Mouse (Mus musculus): ENCODE results near the gene Gm47959. TPM values are rescaled to one million over a fixed set of nuclear protein-coding genes. Genes with fewer than 3 reads are reported as not detected.
A peak's percentile ranks its signal among the peaks of the same experiment; 100 is the strongest.

Gm47959 gene
- polyA plus RNA-seq, 1 experiment = not detected

GRCm38 (mm10) chr1:82993947-82994346 is 6.4 kb upstream of the Gm47959 start:
- TF ChIP-seq POLR2A (IDR thresholded peaks at IDR 0.05; ENCODE audit: low read depth, low read length) (no peak), CTCF (conservative IDR thresholded peaks at IDR 0.05; ENCODE audit: insufficient read depth, insufficient read length, low read depth, low read length) (no peak)
- WGBS = 91% methylated on average over 3 of the region's 3 CpGs
- DNase-seq = no peak
- Histone ChIP-seq H3K27ac (ENCODE audit: insufficient read depth, low read depth, low read length) (no peak overlapping the region), H3K36me3 (ENCODE audit: control insufficient read depth, insufficient read depth, low read length) (no peaks in the 10 kb centered on the region), H3K4me3 (ENCODE audit: insufficient read depth, low read depth, low read length) (no peak overlapping the region), H3K27me3 (replicated peaks; ENCODE audit: control insufficient read depth, insufficient read depth, low read length) (no peaks in the 10 kb centered on the region), H3K4me1 (ENCODE audit: control insufficient read depth, insufficient read depth, low read length) (peaks cover 22% of the 10 kb centered on the region)

GRCm38 (mm10) chr1:83006218-83007179 is 6.2 kb downstream of the Gm47959 start:
- H3K4me3 ChIP-seq (ENCODE audit: insufficient read depth, low read depth, low read length) = no peak overlapping the region
- peaks cover 2% of the 10 kb centered on the region; the same call in 1 of the 2 replicates for H3K4me1 ChIP-seq (ENCODE audit: control insufficient read depth, insufficient read depth, low read length)
- H3K27ac ChIP-seq (ENCODE audit: insufficient read depth, low read depth, low read length) = no peak overlapping the region
- WGBS = 79% methylated on average over 8 of the region's 8 CpGs
- H3K27me3 ChIP-seq (replicated peaks; ENCODE audit: control insufficient read depth, insufficient read depth, low read length) = no peaks in the 10 kb centered on the region
- TF ChIP-seq POLR2A (IDR thresholded peaks at IDR 0.05; ENCODE audit: low read depth, low read length) = no peak
- DNase-seq = no peak
- H3K36me3 ChIP-seq (ENCODE audit: control insufficient read depth, insufficient read depth, low read length) = no peaks in the 10 kb centered on the region

DNA sequence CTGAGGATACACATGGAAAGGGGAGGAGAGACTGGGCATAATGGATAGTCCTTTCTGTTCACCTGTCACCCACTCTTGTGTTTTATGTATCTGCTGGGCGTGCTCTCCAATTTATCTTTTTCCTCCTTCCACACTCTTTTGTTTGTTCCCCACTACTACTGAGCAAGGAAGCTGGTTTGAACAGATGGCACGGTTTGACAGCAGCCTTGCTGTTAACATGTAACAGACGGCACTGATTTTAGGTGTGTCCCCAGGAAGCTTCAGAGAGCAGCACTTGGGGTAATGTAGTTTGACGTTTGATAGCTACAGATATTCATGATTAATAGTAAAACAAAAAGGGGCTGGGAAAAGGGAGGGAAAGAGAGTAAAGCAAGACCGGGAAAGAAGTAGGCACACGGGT is 7.1 kb downstream of the Gm47959 start:
- WGBS = 75% methylated on average over 6 of the region's 6 CpGs

GRCm38 (mm10) chr1:83014477-83014876 is 14.1 kb downstream of the Gm47959 start:
- Histone ChIP-seq H3K27ac (ENCODE audit: insufficient read depth, low read depth, low read length) (no peak overlapping the region), H3K36me3 (ENCODE audit: control insufficient read depth, insufficient read depth, low read length) (no peaks in the 10 kb centered on the region; the same call in 1 of the 2 replicates), H3K4me1 (ENCODE audit: control insufficient read depth, insufficient read depth, low read length) (peaks cover 4% of the 10 kb centered on the region; the same call in 1 of the 2 replicates), H3K27me3 (replicated peaks; ENCODE audit: control insufficient read depth, insufficient read depth, low read length) (no peaks in the 10 kb centered on the region), H3K4me3 (ENCODE audit: insufficient read depth, low read depth, low read length) (no peak overlapping the region)
- DNase-seq = no peak
- WGBS = 66% methylated on average over 3 of the region's 3 CpGs
- TF ChIP-seq POLR2A (IDR thresholded peaks at IDR 0.05; ENCODE audit: low read depth, low read length) (no peak), CTCF (conservative IDR thresholded peaks at IDR 0.05; ENCODE audit: insufficient read depth, insufficient read length, low read depth, low read length) (no peak)

More for the DNA sequence above, 7.1 kb downstream of the Gm47959 start:
- no peak overlapping the region for H3K27ac ChIP-seq (ENCODE audit: insufficient read depth, low read depth, low read length)
- no peak for DNase-seq
- no peaks in the 10 kb centered on the region for H3K27me3 ChIP-seq (replicated peaks; ENCODE audit: control insufficient read depth, insufficient read depth, low read length)
- no peaks in the 10 kb centered on the region for H3K36me3 ChIP-seq (ENCODE audit: control insufficient read depth, insufficient read depth, low read length)
- H3K4me3 ChIP-seq (ENCODE audit: insufficient read depth, low read depth, low read length) = no peak overlapping the region
- peaks cover 2% of the 10 kb centered on the region; the same call in 1 of the 2 replicates for H3K4me1 ChIP-seq (ENCODE audit: control insufficient read depth, insufficient read depth, low read length)
- TF ChIP-seq CTCF (conservative IDR thresholded peaks at IDR 0.05; ENCODE audit: insufficient read depth, insufficient read length, low read depth, low read length) = no peak
- TF ChIP-seq POLR2A (IDR thresholded peaks at IDR 0.05; ENCODE audit: low read depth, low read length) = no peak

DNA sequence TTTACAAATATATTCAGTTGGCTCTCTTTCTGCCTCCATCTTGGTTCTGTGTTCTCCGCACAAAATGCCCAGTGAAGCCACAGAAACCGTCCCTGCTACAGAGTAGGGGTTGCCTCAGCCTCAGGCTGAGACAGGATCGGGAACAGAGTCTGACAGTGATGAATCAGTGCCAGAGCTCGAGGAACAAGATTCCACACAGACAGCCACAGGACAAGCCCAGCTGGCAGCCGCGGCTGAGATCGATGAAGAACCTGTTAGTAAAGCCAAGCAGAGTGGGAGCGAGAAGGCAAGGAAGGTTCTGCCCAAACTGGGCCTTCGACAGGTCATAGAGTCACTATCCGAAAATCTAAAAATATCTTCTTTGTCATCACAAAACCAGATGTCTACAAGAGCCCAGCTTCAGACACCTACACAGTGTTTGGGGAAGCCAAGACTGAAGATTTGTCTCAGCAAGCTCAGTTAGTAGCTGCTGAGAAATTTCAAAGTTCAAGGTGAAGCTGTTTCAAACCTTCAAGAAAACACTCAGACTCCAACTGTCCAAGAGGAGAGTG is 15.1 kb downstream of the Gm47959 start:
- peak overlapping the region; percentile 31; the same call in 1 of the 2 replicates for H3K27ac ChIP-seq (ENCODE audit: insufficient read depth, low read depth, low read length)
- 73% methylated on average over 10 of the region's 10 CpGs for WGBS
- peak; percentile 45 for DNase-seq
- no peaks in the 10 kb centered on the region; the same call in 1 of the 2 replicates for H3K36me3 ChIP-seq (ENCODE audit: control insufficient read depth, insufficient read depth, low read length)
- H3K4me3 ChIP-seq (ENCODE audit: insufficient read depth, low read depth, low read length) = no peak overlapping the region
- H3K4me1 ChIP-seq (ENCODE audit: control insufficient read depth, insufficient read depth, low read length) = 0 out of 2 replicates have a peak, but pooled peaks cover 2% of the 10 kb centered on the region
- TF ChIP-seq POLR2A (IDR thresholded peaks at IDR 0.05; ENCODE audit: low read depth, low read length) (no peak), CTCF (conservative IDR thresholded peaks at IDR 0.05; ENCODE audit: insufficient read depth, insufficient read length, low read depth, low read length) (no peak)
- H3K27me3 ChIP-seq (replicated peaks; ENCODE audit: control insufficient read depth, insufficient read depth, low read length) = no peaks in the 10 kb centered on the region

GRCm38 (mm10) chr1:83016556-83016955 is 16.2 kb downstream of the Gm47959 start:
- Histone ChIP-seq H3K4me1 (ENCODE audit: control insufficient read depth, insufficient read depth, low read length) (0 out of 2 replicates have a peak, but pooled peaks cover 2% of the 10 kb centered on the region), H3K27ac (ENCODE audit: insufficient read depth, low read depth, low read length) (peak overlapping the region; percentile 71), H3K4me3 (ENCODE audit: insufficient read depth, low read depth, low read length) (no peak overlapping the region), H3K36me3 (ENCODE audit: control insufficient read depth, insufficient read depth, low read length) (no peaks in the 10 kb centered on the region; the same call in 1 of the 2 replicates), H3K27me3 (replicated peaks; ENCODE audit: control insufficient read depth, insufficient read depth, low read length) (no peaks in the 10 kb centered on the region)
- 43% methylated on average over 1 of the region's 1 CpGs for WGBS
- DNase-seq = peak; percentile 58
- TF ChIP-seq POLR2A (IDR thresholded peaks at IDR 0.05; ENCODE audit: low read depth, low read length) = no peak
- TF ChIP-seq CTCF (conservative IDR thresholded peaks at IDR 0.05; ENCODE audit: insufficient read depth, insufficient read length, low read depth, low read length) = no peak

DNA sequence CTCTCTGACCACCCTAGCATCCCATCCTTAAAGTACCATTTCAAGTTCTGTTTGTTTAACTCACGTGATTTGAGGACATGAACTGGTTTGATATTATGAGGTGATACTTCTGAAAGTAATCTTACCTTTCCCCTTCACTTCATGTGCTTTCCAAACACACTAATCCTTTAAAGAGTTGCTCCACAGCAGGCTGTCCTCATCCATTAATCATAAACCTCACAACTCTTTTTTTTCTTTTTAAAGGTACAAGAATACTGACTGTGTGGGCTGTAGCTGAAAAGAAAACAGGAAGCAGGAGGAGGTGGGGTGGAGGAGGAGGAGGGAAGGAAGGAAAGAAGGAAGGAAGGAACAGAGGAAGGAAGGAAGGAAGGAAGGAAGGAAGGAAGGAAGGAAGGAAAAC is 31.6 kb downstream of the Gm47959 start:
- WGBS = 28% methylated on average over 1 of the region's 1 CpGs
- peak; percentile 36 for DNase-seq
- Histone ChIP-seq H3K27me3 (replicated peaks; ENCODE audit: control insufficient read depth, insufficient read depth, low read length) (no peaks in the 10 kb centered on the region), H3K4me1 (ENCODE audit: control insufficient read depth, insufficient read depth, low read length) (peaks cover 6% of the 10 kb centered on the region), H3K4me3 (ENCODE audit: insufficient read depth, low read depth, low read length) (no peak overlapping the region), H3K27ac (ENCODE audit: insufficient read depth, low read depth, low read length) (no peak overlapping the region; the same call in 1 of the 2 replicates), H3K36me3 (ENCODE audit: control insufficient read depth, insufficient read depth, low read length) (no peaks in the 10 kb centered on the region)
- TF ChIP-seq POLR2A (IDR thresholded peaks at IDR 0.05; ENCODE audit: low read depth, low read length) (no peak), CTCF (conservative IDR thresholded peaks at IDR 0.05; ENCODE audit: insufficient read depth, insufficient read length, low read depth, low read length) (no peak)

Measured in kidney, adult 2 months (tissue).